Mouse (Mus musculus) hindbrain, embryonic 15.5 days (tissue): ENCODE data around the gene Popdc3. TPM values are rescaled to one million over a fixed set of nuclear protein-coding genes. Genes with fewer than 3 reads are reported as not detected.

Experiments
- ATAC-seq: fragments of 200-750 bp; cut with Nextera tagmentation; 2 replicates; pipeline ENCODE4 v1.8.0; 2017; ENCODE audit warnings: low read depth, moderate number of reproducible peaks, moderate TSS enrichment; ENCODE audit not compliant: low FRiP score
- H3K27ac ChIP-seq: fragments of 300-500 bp; sonication (generic); replicated peaks from 2 replicates; pipeline ENCODE4 v1.5.1; 2015; ENCODE audit warnings: mild to moderate bottlenecking, inconsistent platforms
- H3K27me3 ChIP-seq: fragments of 300-500 bp; sonication (generic); 2 replicates; pipeline ENCODE4 v1.6.1; 2015; ENCODE audit warnings: control low read depth, inconsistent platforms
- H3K36me3 ChIP-seq: fragments of 300-500 bp; sonication (generic); 2 replicates; pipeline ENCODE4 v1.6.1; 2015; ENCODE audit warnings: control low read depth, inconsistent platforms
- H3K4me1 ChIP-seq: fragments of 300-500 bp; sonication (generic); replicated peaks from 2 replicates; pipeline ENCODE4 v1.6.1; 2015; ENCODE audit warnings: control low read depth, inconsistent platforms
- H3K4me2 ChIP-seq: fragments of 300-500 bp; sonication (generic); 2 replicates; pipeline ENCODE4 v1.6.1; 2015; ENCODE audit warnings: moderate library complexity, mild to moderate bottlenecking, inconsistent platforms
- H3K4me3 ChIP-seq: fragments of 300-500 bp; sonication (generic); 2 replicates; pipeline ENCODE4 v1.5.1; 2015; ENCODE audit warnings: mild to moderate bottlenecking, inconsistent platforms
- H3K9ac ChIP-seq: fragments of 300-500 bp; sonication (generic); 2 replicates; pipeline ENCODE4 v1.6.1; 2015; ENCODE audit warnings: inconsistent platforms
- H3K9me3 ChIP-seq: fragments of 300-500 bp; sonication (generic); 2 replicates; pipeline ENCODE4 v1.6.1; 2016; ENCODE audit warnings: control low read depth, inconsistent platforms
- WGBS: fragments of 180-500 bp; shearing (Covaris S2); methylation state at CpG from one replicate; pipeline ENCODE4 v1.1.7; 2015; 5-methylcytosine and 5-hydroxymethylcytosine counted together
- polyA plus RNA-seq: library from polyadenylated mRNA; unstranded; fragments of >200 nt; fragmentation: Nextera tagmentation; extraction: Ambion mirVana; gene quantifications from 2 replicates; pipeline ENCODE4 v1.2.1, GENCODE M21; 2015

The Popdc3 gene
- polyA plus RNA-seq, 1 experiment from 2014 or later: 2.6 TPM

- no peaks in the 10 kb centered on the region for H3K27me3 ChIP-seq
- peaks cover 25% of the 10 kb centered on the region for H3K36me3 ChIP-seq
- H3K27ac ChIP-seq: peak overlapping the region; percentile 46
- peaks cover 23% of the 10 kb centered on the region for H3K4me1 ChIP-seq
- 71% methylated on average over 12 of the region's 12 CpGs for WGBS
- H3K9me3 ChIP-seq: no peaks in the 10 kb centered on the region
- H3K4me2 ChIP-seq: no peak overlapping the region
- ATAC-seq: peak; percentile 39
- no peak overlapping the region for H3K9ac ChIP-seq
- H3K4me3 ChIP-seq: no peak overlapping the region
Observed at GRCm38 (mm10) chr10:45151771-45152692, 25.9 kb upstream of the Popdc3 start.

GRCm38 (mm10) chr10:45154557-45155060, 23.3 kb upstream of the Popdc3 start:
- WGBS: 93% methylated on average over 14 of the region's 14 CpGs
- H3K9ac ChIP-seq: no peak overlapping the region
- H3K9me3 ChIP-seq: no peaks in the 10 kb centered on the region
- peaks cover 39% of the 10 kb centered on the region for H3K36me3 ChIP-seq
- H3K4me2 ChIP-seq: no peak overlapping the region
- no peak for ATAC-seq
- H3K27ac ChIP-seq: no peak overlapping the region
- H3K27me3 ChIP-seq: no peaks in the 10 kb centered on the region
- H3K4me3 ChIP-seq: no peak overlapping the region
- H3K4me1 ChIP-seq: peaks cover 13% of the 10 kb centered on the region; the same call in 1 of the 2 replicates

GRCm38 (mm10) chr10:45165851-45166250, 12.0 kb upstream of the Popdc3 start:
- Histone ChIP-seq H3K27ac (no peak overlapping the region), H3K36me3 (no peaks in the 10 kb centered on the region), H3K4me2 (no peak overlapping the region), H3K9me3 (no peaks in the 10 kb centered on the region), H3K27me3 (no peaks in the 10 kb centered on the region), H3K4me1 (no peaks in the 10 kb centered on the region), H3K4me3 (no peak overlapping the region), H3K9ac (no peak overlapping the region)
- 94% methylated on average over 8 of the region's 8 CpGs for WGBS
- no peak for ATAC-seq

- no peak overlapping the region for H3K4me3 ChIP-seq
- no peak overlapping the region for H3K4me2 ChIP-seq
- H3K27ac ChIP-seq: no peak overlapping the region
- H3K36me3 ChIP-seq: no peaks in the 10 kb centered on the region
- H3K9me3 ChIP-seq: no peaks in the 10 kb centered on the region
- no peaks in the 10 kb centered on the region for H3K4me1 ChIP-seq
- 89% methylated on average over 8 of the region's 8 CpGs for WGBS
- no peak for ATAC-seq
- no peak overlapping the region for H3K9ac ChIP-seq
- H3K27me3 ChIP-seq: no peaks in the 10 kb centered on the region
Observed at GRCm38 (mm10) chr10:45173927-45174326, 4.0 kb upstream of the Popdc3 start.

GRCm38 (mm10) chr10:45174345-45174744, 3.6 kb upstream of the Popdc3 start:
- Histone ChIP-seq H3K4me3 (no peak overlapping the region), H3K4me1 (no peaks in the 10 kb centered on the region), H3K4me2 (no peak overlapping the region), H3K36me3 (no peaks in the 10 kb centered on the region), H3K27me3 (no peaks in the 10 kb centered on the region), H3K27ac (no peak overlapping the region), H3K9ac (no peak overlapping the region), H3K9me3 (no peaks in the 10 kb centered on the region)
- no peak for ATAC-seq
- WGBS: 96% methylated on average over 3 of the region's 3 CpGs

GRCm38 (mm10) chr10:45180677-45181326, 2.9 kb downstream of the Popdc3 start:
- WGBS: 95% methylated on average over 4 of the region's 4 CpGs
- Histone ChIP-seq H3K9ac (no peak overlapping the region), H3K4me3 (no peak overlapping the region), H3K9me3 (no peaks in the 10 kb centered on the region), H3K36me3 (no peaks in the 10 kb centered on the region), H3K27ac (no peak overlapping the region), H3K4me2 (no peak overlapping the region), H3K27me3 (no peaks in the 10 kb centered on the region), H3K4me1 (no peaks in the 10 kb centered on the region)
- ATAC-seq: no peak

GRCm38 (mm10) chr10:45181344-45181743, 3.4 kb downstream of the Popdc3 start:
- H3K27ac ChIP-seq: no peak overlapping the region
- no peak for ATAC-seq
- H3K9me3 ChIP-seq: no peaks in the 10 kb centered on the region
- 71% methylated on average over 3 of the region's 3 CpGs for WGBS
- H3K9ac ChIP-seq: no peak overlapping the region
- no peak overlapping the region for H3K4me2 ChIP-seq
- H3K36me3 ChIP-seq: no peaks in the 10 kb centered on the region
- H3K27me3 ChIP-seq: no peaks in the 10 kb centered on the region
- H3K4me3 ChIP-seq: no peak overlapping the region
- H3K4me1 ChIP-seq: no peaks in the 10 kb centered on the region

GRCm38 (mm10) chr10:45185457-45185856, 7.6 kb downstream of the Popdc3 start:
- H3K4me3 ChIP-seq: no peak overlapping the region
- WGBS: 93% methylated on average over 2 of the region's 2 CpGs
- no peak for ATAC-seq
- H3K9ac ChIP-seq: no peak overlapping the region
- H3K27me3 ChIP-seq: no peaks in the 10 kb centered on the region
- no peaks in the 10 kb centered on the region for H3K4me1 ChIP-seq
- no peaks in the 10 kb centered on the region for H3K36me3 ChIP-seq
- H3K27ac ChIP-seq: no peak overlapping the region
- H3K9me3 ChIP-seq: no peaks in the 10 kb centered on the region
- H3K4me2 ChIP-seq: no peak overlapping the region

GRCm38 (mm10) chr10:45193330-45194310, 15.7 kb downstream of the Popdc3 start:
- Histone ChIP-seq H3K4me3 (no peak overlapping the region), H3K27ac (peak overlapping the region; percentile 55), H3K4me1 (peaks cover 8% of the 10 kb centered on the region), H3K9ac (no peak overlapping the region), H3K9me3 (no peaks in the 10 kb centered on the region), H3K27me3 (no peaks in the 10 kb centered on the region), H3K36me3 (no peaks in the 10 kb centered on the region), H3K4me2 (no peak overlapping the region)
- 36% methylated on average over 14 of the region's 14 CpGs for WGBS
- peak; percentile 66; the same call in 1 of the 2 replicates for ATAC-seq

- ATAC-seq: no peak
- Histone ChIP-seq H3K36me3 (no peaks in the 10 kb centered on the region), H3K9me3 (no peaks in the 10 kb centered on the region), H3K27me3 (no peaks in the 10 kb centered on the region), H3K4me1 (peaks cover 8% of the 10 kb centered on the region), H3K9ac (no peak overlapping the region), H3K4me2 (no peak overlapping the region), H3K27ac (no peak overlapping the region), H3K4me3 (no peak overlapping the region)
- 82% methylated on average over 5 of the region's 5 CpGs for WGBS
Observed at GRCm38 (mm10) chr10:45194531-45194930, 16.6 kb downstream of the Popdc3 start.

GRCm38 (mm10) chr10:45204582-45204981, 26.7 kb downstream of the Popdc3 start:
- no peak for ATAC-seq
- H3K36me3 ChIP-seq: no peaks in the 10 kb centered on the region
- H3K4me1 ChIP-seq: no peaks in the 10 kb centered on the region
- no peak overlapping the region for H3K4me2 ChIP-seq
- H3K27ac ChIP-seq: no peak overlapping the region
- WGBS: 70% methylated on average over 1 of the region's 1 CpGs
- H3K4me3 ChIP-seq: no peak overlapping the region
- no peak overlapping the region for H3K9ac ChIP-seq
- no peaks in the 10 kb centered on the region for H3K9me3 ChIP-seq
- H3K27me3 ChIP-seq: no peaks in the 10 kb centered on the region
